Mouse (Mus musculus) adrenal gland, adult 2 months (tissue): Measurements from ENCODE around the gene Timp2. TPM values are rescaled to one million over a fixed set of nuclear protein-coding genes. Genes with fewer than 3 reads are reported as not detected.

Experiments used
- DNase-seq: peaks from one replicate; pipeline ENCODE4 v3.0.0; 2021
- polyA plus RNA-seq: library from polyadenylated mRNA; depleted of rRNA; stranded (reverse); fragments of >200 nt; gene quantifications from 2 replicates; pipeline ENCODE4 v1.2.3, GENCODE M21; 2012
- total RNA-seq, 2 experiments: library from RNA; stranded (reverse); gene quantifications; 2 replicates each; pipeline ENCODE4 v1.2.3; 2021

The Timp2 gene
- total and polyA plus RNA-seq, 3 experiments, result 79.4 to 198 (median 89.7) TPM

DNA sequence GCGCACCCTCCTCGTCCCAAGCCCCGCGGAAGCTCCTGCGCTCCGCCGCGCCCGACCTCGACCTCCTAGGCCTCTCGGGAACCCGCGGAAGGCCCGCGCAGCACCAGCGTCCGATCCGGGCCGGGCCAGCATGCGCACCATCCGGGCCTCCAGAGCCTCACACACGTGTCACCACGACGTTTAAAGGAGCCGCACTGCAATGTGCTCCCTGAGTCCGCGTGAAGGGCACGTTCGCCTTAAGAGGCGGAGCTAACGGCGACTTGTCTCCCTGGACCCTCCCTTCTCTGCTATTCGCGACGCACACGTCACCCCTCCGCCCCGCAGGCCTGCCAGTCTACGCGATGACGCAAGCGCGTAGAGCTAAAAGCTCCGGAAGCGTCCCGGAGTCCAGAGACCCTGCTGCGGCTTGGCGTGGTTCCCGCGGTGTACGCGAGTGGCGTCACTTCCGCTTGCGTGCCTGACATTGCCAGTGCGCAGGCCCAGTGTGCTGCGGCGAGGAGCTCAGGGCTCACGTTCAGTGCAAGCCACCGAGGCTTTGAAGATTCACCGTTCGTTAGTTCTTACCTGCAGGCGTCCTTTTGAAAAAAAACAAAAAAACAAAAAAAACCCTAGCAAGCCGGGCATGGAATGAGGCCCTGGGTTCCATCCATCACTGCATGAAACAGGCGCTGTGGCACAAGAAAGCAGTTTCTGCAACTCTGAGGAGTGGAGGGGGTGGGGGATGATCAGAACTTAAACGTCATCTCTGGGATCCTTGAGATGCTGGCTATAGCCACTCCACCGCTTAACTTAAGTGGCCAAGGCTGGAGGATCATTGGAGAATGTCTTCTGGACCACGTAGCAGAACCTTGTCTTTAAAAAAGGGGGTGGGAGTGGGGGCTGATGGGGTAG, 65.3 kb downstream of the Timp2 start, which contains the start of gene Usp36:
Gene Usp36 (minus strand): TSS at position 246 of the 891 bp plus-strand sequence.
- peak; percentile 100 for DNase-seq

DNA sequence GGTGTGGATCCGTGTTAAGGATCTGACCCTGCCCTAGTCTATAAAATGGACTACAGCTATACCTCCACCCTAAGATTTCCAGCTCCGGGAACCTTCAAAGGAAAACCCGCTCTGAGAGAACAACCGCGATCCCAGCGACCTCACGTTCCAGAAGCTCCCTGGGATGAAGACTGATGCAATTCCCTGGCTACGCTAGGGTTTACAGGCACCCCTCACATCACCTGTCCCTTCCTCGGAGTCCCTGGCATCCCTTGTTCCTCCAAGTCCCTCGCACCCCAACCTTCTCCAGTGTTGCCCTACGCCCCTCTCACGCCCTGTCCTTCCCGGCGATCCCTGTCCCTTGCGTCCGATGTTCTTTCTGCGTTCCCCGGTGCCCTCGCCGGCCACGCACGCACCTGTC, 66.0 kb downstream of the Timp2 start:
- DNase-seq, result no peak

DNA sequence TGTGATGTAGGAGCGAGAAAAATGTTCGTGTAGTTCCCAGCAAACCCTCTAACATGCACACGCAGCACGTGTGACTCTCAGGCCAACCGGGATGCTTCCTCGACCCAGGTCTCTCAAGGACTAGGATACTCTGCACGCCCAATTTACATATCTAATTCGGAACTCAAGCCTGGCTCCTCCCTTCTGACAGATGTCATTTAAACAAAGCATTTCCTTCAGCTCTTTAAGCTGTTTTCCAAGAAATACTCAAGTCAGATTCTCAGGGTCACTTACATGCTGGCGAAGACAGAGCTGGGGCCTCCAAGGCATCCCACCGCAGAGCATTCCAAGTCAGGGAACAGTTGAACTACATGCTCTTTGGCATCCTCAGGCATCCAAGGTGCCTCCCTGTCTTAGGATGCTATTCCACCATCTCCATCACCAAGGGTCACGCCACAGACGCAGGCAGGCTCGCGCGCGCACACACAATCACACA, 66.5 kb downstream of the Timp2 start:
- no peak for DNase-seq

DNA sequence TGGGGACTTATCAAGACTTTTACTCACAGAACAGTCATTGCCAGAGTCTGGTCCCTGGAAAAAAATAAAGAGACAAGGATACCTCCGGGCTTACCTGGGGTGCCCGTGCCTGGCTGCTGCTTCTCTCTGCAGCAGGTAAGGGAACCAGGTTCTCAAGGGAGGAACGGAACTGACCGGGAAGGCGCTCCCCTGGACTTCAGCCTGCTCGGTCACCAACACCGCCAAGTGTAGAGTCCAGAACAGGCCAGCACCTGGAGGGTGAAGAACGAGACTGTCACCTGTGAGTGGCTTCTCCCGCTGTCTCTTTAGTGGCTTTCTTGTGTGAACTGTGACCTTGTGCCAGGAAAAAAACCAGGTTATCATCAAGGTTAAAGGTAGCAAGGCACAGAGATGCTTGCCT, 68.0 kb downstream of the Timp2 start:
- DNase-seq, result no peak

DNA sequence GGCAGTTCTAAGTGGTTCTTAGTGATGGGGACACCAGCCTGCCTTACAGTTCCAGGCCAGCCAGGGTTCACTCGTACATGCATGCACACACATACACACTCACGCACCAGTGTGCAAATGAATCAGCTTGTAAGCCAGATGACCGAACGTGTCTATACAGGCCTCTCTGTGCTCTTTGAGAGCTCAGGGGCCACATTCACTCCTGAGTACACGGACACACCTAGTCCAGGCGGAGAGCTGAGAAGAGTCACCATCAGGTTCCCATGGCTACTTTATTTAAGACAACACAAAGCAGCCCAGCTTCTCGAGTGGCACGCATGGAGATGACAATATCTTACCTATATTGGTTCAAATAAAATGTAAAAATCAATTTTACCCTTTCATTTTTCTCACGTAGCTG, 69.1 kb downstream of the Timp2 start:
- DNase-seq, result no peak

DNA sequence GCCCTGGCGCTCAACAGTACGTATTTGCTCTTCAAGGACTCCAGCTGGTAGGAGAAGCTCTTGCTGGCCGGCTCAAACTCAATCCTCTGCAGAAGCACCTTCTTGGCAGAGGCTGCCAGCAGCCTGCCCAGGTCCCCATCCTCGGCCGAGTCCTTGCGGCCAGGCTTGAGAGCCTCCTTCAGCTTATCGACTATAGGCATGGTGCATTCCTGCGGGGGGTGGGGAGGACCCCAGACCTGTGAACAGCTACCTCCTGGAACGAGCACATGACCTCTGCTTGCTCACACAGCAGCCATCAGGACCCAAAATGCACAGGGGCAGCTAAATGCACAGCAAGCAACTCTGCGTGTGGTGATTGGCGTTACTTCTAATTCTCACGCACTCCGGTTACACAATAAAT, 69.7 kb downstream of the Timp2 start:
- no peak for DNase-seq

DNA sequence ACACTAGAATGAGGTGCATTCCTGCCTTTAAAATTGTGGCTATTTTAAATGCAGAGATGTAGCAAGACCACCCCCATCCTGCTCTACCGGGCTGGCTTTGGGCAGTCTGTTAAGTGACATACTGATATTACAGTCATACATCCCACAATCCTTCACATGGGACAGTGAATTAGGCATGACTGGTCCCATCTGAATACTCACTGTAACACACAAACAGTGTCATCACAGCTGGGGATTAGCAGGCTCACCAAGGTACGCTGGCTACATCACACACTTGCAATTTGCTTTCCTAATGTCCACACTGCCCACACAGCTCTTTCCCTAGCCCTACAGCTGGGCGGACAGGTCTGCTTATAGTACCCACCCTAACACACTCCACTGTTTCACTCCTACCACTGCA, 75.3 kb downstream of the Timp2 start:
- no peak for DNase-seq

DNA sequence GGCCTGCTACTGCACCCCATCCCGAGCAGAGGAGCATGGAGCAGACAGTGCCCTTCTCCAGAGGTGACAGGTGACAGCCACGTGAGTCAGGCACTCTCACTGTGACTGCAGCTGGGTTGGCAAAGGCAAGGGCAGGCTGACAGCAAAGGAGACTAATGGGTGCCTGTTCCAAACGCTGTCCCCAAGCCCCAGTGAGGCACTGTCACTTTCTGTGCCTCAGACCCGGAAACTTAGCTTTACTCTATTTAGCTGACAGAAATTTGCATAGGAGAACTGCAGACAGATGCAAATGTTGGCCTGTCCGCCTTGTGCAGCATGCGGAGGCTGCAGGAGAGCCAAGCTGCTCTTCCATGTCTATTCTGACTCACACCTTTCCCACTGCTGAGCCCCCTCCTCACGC, 79.2 kb downstream of the Timp2 start:
- DNase-seq, result no peak

DNA sequence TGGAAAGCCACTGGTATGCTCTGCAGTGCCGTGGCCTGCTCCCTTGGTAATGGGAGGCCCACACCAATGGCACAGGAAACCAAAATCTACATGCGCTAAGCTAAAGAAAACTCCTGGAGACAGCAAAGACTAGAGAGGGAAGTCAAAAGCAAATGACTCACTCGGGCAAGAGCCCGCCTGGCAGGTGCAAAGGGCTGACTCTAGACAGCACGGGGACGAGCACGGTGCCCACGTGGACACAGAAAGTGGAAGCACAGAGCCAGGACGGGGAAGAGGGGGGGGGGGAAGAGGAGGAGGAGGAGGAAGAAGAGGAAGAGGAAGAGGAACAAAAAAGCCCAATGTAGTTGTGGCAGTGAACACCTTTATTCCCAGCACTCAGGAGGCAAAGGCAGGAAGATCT, 80.4 kb downstream of the Timp2 start:
- no peak for DNase-seq

DNA sequence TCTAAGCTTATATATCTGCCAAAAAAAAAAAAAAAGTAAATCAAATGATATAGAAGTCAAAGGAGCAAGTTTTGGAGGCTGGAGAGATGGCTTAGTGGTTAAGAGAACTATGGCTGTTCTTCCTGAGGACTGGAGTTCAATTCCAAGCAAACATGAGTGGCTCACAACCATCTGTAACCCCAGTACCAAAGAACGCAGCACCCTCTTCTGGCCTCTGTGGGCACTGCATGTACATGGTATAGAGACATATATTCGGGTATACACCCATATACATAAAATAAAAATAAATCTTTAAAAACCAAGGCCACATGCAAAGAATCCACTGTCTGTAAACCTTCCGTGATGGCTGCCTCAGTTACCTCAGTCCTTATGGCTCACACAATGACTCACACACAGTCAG, 85.7 kb downstream of the Timp2 start:
- DNase-seq, result no peak

DNA sequence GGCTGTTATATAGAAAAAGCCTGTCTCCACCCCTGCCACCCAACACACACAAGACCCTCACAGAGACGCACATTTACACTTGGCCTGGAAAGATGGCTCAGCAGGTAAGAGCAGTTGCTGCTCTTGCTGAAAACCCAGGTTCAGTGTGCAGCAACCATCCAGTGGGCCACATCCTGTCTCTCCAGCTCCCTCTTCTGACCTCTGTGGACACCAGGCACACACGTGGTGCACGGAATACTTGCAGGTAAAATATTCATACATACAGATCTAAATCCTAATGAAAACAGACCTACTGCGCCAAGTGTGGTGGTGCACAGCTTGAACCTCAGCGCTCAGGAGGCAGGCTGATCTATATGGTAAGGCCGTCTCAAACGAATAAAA, 88.9 kb downstream of the Timp2 start:
- no peak for DNase-seq

DNA sequence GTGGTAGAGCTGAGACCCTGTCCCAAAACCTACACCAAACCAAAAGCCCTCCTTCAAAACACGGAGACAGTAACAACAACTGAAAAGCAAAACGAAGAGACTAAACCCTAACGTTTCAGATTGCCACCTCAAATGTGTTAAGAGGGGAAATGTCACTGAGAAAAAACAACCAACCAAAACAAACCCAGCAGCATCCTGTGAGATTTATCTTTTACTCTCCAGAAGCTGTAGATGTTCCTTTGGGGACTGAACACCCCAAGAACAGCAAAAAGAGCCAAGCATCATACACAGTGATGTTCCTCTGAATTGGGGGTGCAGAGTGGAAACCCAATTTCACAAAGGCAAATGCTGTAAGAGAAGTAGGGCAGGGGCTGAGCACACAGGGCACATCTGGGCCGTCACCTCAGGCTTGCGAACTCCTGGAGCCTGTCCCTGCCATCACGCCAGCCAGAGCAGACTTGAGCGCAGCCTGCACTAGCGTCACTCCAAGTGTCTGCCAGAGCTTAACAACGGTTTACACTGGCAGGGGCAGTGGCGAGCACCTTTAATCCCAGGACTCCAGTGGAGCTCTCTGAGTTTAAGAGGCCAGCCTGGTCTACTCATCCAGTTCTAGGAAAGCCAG, 89.4 kb downstream of the Timp2 start:
- DNase-seq, result no peak

DNA sequence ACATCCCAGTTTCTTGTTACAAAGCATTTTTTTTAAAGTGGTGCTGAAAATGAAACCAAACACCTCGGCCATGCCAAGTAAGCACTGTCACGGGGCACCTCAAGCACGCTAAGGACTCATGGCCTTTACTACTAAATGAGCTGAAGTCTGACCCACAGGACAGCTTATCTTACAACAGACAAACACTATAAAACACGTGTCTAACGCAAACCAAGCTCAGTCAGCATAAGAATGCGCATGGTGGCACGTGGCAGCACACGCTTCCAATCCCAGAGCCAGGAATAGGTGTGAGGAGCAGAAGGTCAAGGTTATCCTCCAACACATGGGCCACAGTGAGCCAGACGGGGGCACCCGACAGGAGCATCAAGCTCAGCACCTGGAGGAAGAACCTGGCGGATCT, 89.9 kb downstream of the Timp2 start:
- DNase-seq, result peak; percentile 60

DNA sequence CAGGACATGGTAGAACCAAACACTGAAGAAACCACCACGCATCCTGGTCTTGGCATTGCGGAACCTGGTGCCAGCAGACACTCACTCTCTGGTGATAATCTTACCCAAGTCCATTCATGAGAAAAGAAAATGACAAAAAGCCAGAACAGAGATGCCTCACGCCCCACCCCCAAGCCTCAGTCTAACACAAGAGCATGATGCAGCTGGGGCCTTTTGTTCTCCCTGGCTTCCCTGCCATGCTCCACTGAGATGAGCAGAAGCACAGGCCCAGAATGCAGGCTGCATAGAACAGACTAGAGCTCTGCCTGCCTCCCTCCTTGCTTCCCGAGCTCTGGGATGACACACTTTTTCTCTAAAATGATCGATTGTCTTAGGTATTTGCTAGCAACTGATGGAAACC, 92.4 kb downstream of the Timp2 start:
- DNase-seq, result no peak

DNA sequence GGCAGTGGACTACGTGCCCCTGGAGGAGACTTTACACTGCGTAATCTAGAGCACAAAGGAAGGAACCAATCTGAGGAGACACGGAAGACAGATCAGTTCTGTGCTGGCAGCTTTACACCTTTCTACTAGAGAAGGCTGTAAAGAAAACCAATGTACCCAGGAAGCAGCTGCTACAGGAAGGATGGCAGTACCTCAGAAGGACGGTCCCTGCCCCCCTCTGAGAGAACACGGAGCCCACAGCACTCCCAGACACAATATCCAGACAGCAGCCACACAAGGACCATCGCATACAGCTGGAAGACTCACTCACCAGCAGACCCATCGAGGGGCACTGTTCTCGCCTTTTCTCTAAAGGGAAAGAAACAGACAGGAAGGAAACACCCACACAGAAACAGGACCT, 95.5 kb downstream of the Timp2 start:
- no peak for DNase-seq

DNA sequence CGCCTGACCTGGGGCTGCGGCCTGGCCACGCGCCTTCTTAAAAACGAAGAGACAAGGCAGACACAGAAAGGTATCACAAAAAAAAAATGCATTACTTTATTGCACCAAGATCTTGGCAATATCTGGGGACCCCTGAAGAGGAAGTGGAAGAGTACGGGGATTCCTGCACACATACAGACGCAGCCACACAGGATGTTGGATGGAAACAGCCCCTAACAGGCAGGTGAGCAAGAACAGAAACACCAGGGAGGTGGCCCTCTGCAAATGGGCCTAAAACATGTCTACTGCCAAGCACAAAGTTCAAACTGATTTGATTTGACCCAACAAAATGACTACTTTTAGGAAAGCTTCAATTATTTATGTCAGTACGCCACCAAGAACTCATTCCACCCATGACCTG, 96.0 kb downstream of the Timp2 start:
- no peak for DNase-seq

DNA sequence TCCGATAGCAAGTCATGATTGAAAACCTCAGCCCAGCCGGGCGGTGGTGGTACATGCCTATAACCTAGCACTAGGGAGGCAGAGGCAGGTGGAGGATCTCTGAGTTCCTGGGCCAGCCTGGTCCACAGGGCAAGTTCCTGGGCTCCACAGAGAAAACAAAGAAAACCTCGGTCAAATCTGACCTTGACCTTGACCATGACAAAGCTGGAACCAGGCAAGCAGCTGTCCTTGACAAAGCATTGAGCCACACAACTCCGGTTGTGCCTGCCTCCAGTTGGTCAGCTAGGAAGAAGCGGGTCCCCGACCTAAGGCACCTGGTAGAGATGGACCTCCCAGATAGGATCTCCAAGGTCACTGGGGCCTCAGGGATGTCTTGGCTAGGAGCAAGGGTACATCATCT, 99.2 kb downstream of the Timp2 start:
- DNase-seq, result peak; percentile 78

DNA sequence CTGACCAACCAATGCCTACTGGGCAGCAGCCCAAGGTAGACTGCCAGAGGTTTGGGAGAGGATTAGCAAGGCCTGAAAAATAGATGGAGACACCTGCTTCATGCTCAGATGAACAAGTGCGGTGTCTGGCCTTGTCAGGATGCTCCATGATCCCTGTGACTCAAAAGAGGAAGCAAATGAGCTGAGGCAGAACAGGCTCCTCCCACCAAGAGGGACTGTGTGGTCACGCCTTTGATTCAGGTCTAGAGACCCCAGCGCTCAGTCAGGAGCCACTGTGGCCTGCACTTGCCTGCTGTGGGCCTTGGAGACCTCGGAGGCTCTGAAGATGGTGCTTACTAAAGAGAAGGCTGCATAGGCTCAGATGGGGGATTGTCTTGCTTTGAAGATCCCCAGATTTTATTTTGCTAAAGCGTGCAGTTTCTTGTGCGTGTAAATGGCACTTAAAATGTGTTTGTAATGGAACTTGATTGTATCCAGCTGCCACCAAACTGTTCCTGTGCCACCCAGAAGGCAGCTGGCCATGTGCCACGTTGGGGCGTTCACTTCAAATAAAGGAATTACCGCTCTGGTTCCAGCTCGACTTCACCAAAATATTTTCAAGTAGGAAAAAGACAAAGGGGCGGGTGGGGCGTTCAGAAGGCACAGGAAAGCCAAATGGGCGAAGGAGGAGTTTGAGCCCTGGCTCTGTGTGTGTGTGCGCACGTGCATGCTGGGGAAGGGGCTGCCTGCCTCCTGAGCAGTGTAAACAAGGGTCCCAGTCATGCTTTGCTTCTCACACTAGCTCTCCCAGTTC, 101.2 kb downstream of the Timp2 start:
- DNase-seq, result peak; percentile 51

DNA sequence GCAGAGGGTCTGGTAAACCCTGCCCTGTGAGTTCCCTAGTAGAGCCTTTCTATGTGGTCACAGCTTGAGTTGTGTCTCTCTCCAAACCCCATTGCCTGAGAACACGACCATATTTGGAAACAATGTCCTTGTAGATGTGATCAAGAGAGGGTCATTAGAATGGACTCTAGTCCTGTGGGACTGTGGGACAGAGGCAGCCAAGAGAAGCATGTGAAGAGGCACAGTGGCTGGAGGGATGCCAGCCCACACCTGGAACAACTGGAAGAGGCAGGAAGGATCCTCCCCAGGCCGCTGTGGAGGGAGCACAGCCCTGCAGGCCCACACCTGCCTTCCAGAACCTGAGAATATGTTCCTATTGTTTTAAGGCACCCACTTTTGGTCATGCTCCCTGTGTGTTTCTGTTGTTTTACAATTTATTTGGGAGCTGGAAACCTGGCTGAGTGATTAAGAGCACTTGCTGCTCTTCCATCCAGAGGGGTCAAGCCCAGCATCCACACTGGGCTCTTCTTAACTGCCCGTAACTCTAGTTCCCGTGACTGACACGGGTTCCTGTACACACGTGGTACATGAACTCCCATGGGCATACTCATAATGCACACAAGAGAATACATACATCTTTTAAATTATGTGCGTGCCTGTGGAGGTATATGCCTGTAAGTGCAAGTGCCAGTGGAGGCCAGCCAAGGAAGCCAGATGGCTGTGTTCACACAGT, 101.9 kb downstream of the Timp2 start:
- no peak for DNase-seq
